Mouse (Mus musculus): ENCODE results near the gene Hoxa11.

Hoxa11 gene

DNA sequence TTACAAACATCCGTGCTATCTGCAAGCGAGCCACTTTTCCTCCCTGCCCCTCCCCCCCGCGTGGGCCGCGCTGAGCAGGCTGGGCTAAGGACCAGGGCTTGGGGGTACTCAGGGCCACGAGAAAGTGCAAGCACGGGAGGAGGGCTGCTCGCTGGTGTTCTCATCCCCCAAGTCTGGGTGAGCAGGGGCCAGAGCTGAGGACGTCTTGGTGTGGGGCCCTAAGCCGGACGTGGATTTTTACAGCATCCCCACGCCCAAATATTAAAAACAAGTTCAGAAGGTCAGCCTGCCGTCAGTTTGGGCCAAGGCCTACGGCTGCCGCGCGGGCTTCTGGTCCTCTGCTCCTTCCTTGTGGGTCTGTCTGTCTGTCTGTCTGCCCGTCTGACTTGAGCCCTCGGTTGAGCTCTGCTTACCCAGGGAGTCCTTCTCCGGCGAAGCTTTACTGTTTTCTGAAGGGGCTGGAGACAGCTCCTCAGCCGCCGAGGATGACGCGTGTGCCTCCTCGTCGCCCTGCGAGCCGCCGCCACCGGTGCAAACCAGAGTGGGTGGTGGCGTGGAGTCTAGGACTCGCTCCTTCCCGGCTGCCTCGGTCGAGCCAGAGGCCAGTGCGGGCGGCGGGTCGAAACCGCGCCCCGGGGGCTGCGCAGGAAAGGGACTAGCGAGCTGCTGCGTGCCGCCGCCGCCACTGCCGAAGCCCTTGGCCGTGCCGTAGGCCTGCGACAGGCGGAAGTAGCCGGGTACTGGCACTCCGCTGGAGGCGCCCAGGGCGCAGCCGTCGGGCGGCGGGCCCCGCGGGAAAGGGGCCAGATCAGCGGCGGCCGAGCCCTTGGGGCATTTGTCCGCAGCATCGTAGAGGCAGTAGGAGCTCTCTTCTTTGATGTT is 11.8 kb downstream of the Hoxa11 start:
- no peak for DNase-seq (ENCODE audit: extremely low read depth, low read depth, low spot score)

DNA sequence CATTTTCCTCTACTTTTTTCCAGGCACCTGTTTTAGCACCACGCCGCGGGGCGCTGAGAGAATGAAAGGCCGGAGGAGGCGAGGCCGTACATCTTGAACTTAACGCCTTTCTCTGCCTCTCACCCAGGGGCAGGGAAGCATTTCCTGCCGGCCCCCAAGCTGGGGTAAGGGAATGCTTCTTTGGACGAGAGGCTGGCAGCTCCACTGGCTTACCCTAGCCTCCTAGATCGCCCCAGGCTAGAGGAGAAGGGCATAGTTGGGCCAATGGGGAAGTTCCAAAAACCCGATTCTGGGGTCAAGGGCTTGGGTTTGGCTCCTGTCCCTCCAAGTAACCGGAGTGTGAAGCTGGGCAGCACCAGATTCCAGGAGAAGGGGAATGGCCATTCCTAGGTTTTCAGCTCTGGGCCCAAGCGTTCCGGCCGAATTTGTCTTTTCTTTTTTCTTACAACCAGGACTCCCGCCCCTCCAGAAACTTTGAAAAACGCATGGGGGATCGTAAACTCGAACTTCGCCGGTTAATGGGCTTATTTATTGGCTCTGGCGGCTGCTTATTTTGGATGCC is 12.5 kb downstream of the Hoxa11 start:
- no peak for DNase-seq (ENCODE audit: extremely low read depth, low read depth, low spot score)

DNA sequence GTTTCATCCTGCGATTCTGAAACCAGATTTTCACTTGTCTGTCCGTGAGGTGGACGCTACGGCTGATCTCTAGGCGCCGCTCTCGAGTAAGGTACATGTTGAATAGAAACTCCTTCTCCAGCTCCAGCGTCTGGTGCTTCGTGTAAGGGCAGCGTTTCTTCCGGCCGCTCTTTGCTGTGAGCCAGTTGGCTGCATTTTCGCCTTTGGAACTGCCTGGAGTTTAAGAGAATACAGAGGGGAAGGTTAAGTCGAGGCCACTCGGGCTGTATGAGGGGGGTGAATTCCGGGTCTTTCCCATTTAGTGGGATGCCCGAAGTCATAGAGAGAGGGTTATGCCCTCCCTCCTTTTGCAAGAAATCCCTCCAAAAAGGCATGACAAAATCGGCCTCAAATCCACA is 13.0 kb downstream of the Hoxa11 start:
- no peak for DNase-seq (ENCODE audit: extremely low read depth, low read depth, low spot score)

GRCm38 (mm10) chr6:52231885-52232567 is 13.6 kb downstream of the Hoxa11 start:
- DNase-seq (ENCODE audit: extremely low read depth, low read depth, low spot score), result no peak

DNA sequence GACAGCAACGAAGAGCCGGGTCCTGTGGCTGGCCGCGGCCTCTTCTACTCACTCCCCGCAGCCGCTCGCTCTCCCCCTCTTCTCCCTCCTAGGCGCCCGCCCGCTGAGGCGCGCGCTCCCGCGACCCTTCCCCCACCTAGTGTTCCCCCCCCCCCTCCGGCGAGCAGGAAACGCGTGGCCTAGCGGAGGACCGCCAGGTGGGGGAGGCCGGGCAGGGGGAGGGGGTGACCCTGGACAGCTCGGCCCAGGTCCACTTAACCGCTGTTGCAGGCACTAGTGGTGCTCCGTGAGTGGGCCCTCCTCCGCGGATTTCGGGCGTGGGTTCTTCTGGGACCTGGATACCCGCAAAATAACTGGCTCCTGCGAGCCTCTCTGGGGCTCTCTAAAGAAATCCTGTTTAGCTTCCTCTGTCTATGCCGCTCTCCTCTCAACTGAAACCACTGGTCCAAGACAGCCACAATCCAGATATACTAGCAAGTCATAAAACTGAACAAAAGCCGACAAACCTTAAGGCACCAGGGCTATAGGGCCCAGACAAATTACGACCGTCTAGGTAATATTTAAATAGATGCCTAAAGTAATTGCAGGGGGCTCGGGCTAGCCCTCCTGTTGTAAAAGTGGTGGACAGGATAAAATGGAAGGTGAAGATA is 15.0 kb downstream of the Hoxa11 start, which contains the start of gene Hoxa9:
Gene Hoxa9 (minus strand): TSS at position 574 of the 650 bp plus-strand sequence.
- DNase-seq (ENCODE audit: extremely low read depth, low read depth, low spot score), result no peak

GRCm38 (mm10) chr6:52229558-52230416 is 15.8 kb downstream of the Hoxa11 start:
- no peak for DNase-seq (ENCODE audit: extremely low read depth, low read depth, low spot score)

DNA sequence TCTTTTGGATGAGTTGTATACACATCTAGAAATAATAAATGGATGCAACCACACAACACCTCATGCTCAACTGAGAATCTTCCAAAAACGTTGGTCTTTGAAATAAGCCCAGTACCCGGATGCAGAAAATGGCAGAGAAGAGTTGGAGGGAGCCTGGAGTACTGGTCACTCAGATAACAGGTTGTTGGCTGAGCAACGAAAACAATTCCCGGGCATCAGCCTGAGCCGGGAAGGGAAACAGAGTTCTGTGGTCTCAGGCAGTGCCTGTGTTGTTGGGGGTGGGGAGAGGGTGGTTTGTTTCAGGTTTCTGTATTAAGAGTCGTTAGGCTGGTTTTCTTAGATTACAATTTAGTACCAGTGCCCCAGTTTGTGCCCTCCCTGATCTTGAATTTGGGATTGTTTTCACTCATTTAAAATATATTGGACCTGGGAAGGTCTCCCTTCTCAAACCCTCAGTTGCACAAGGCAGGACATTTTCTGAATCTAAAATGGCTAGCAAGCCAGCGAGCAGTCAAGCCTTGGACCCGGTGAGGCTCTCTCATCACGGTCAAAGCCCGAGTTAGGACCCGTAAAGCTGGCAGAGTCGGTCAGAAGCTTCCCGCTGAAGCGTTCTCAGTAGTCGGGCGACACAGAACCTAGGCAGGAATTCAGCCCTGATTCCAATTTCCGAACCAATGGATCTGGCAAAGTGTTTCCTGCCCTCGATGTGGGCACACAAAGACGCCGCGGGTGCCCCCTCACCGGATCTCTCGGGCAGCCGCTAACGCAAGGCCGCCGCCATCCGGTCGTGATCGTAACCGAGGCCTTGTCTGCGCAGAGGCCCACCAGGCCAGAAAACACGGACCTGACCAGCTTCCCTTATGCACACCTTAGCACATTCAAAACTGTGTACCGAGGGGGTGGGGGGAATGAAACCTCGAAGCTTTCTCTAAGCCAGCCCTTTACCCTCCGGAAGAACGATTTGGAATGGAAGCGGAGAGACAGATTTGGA is 16.8 kb downstream of the Hoxa11 start:
- DNase-seq (ENCODE audit: extremely low read depth, low read depth, low spot score), result no peak

GRCm38 (mm10) chr6:52227470-52228222 is 18.0 kb downstream of the Hoxa11 start:
- no peak for DNase-seq (ENCODE audit: extremely low read depth, low read depth, low spot score)

- DNase-seq (ENCODE audit: extremely low read depth, low read depth, low spot score), result peak; percentile 63
These were observed 18.9 kb downstream of the Hoxa11 start for GRCm38 (mm10) chr6:52226569-52227257.

- peak; percentile 59 for DNase-seq (ENCODE audit: extremely low read depth, low read depth, low spot score)
These were observed 19.7 kb downstream of the Hoxa11 start for GRCm38 (mm10) chr6:52225612-52226568.

DNA sequence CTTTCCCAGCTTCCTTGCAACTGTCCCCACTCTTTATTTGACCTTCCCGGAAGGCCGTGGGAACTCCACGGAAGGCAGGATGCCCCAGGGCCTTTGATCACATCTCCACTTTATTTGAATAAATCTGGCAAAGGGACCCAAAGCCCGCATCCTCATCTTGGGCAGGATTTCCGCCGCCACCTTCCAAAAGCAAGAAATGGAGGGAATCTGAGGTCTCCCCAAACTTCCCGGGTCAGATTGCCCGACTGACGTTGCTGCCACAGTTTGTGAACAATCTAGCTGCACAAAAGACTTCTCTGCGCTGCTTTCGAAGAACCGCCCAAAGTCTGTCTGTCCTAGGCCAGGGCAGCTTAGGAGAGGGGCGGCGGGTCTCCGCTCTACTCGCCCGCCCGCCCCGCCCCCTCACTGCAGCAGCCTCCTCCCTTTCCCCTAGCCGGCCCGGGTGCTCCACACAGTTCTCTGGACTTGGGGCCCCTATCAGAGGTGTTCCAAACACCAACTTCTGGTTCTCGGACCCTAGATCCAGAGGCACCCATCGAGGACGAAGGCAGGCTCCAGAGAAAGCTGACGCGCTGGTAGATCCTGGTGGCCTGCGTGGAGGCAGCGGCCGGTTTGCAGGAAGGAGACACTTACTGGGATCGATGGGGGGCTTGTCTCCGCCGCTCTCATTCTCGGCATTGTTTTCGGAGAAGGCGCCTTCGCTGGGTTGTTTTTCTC is 20.6 kb downstream of the Hoxa11 start:
- no peak for DNase-seq (ENCODE audit: extremely low read depth, low read depth, low spot score)

- DNase-seq (ENCODE audit: extremely low read depth, low read depth, low spot score), result no peak
These were observed 21.5 kb downstream of the Hoxa11 start for GRCm38 (mm10) chr6:52223939-52224760.

- no peak for DNase-seq (ENCODE audit: extremely low read depth, low read depth, low spot score)
These were observed 22.9 kb downstream of the Hoxa11 start for GRCm38 (mm10) chr6:52222729-52223128.

DNA sequence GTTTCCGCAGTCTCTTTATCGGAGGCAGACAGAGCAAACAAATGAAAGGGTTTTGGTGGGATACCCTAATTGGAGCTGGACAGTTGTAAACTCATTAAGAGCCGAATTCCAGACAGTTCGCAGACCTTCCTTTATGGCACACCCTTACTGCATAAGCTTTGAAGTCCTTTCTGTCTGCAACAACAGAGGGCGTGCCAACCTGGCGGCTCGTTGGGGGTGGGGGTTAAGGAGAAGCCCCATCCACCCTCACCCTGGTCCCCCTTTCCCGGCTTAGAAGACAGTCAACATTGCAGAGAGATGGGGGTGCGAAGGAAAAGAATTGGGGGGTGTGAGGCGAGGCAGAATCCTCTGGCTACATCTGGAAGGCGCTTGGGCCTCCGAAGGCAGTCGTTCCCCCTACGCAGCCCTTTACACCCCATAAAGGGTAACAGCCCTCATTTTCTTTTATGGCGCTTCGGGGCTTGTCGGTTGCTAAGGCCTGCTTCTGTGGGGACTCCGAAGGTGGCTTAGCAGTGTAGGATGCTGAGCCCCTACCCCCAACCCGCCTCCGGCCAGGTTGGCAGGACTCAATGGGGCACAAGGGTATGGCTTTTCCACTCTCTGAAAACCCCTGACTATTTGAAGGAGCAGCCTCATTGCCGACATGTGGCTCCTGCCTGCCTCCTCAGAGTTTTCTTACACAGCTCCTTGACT is 23.5 kb downstream of the Hoxa11 start:
- DNase-seq (ENCODE audit: extremely low read depth, low read depth, low spot score), result no peak

Measured in fat pad, adult 2 months (tissue).